Mouse (Mus musculus) hindbrain, embryonic 16.5 days (tissue): ENCODE results near the gene Olfr53. TPM values are rescaled to one million over a fixed set of nuclear protein-coding genes. Genes with fewer than 3 reads are reported as not detected.

Experiments used
- polyA plus RNA-seq: library from polyadenylated mRNA; unstranded; fragments of >200 nt; fragmentation: Nextera tagmentation; extraction: Ambion mirVana; gene quantifications from 2 replicates; pipeline ENCODE4 v1.2.1, GENCODE M21; 2015

The Olfr53 gene
- polyA plus RNA-seq, 1 experiment from 2014 or later, result not detected

Other genes starting within 250 kb of the Olfr53 start
- gene Olfr531, start 243.5 kb upstream of the Olfr53 start, polyA plus RNA-seq, result not detected in 2 replicates
- gene Olfr532, start 224.8 kb upstream of the Olfr53 start, polyA plus RNA-seq, result not detected in 2 replicates
- not detected in 2 replicates for gene Olfr533, start 183.1 kb upstream of the Olfr53 start, polyA plus RNA-seq
- gene Olfr535, start 162.2 kb upstream of the Olfr53 start, polyA plus RNA-seq, result not detected in 2 replicates
- gene Olfr536, start 139.1 kb upstream of the Olfr53 start, polyA plus RNA-seq, result not detected in 2 replicates
- not detected in 2 replicates for gene Olfr538, start 78.6 kb upstream of the Olfr53 start, polyA plus RNA-seq
- gene Olfr46, start 45.2 kb upstream of the Olfr53 start, polyA plus RNA-seq, result 0.05 TPM in 1 of 2 replicates, not detected in the other
- gene Olfr61, start 17.5 kb upstream of the Olfr53 start, polyA plus RNA-seq, result not detected in 2 replicates
- gene Olfr539, start 13.5 kb downstream of the Olfr53 start, polyA plus RNA-seq, result 0.05 TPM in 1 of 2 replicates, not detected in the other
- not detected in 2 replicates for gene Olfr45, start 35.5 kb downstream of the Olfr53 start, polyA plus RNA-seq
- not detected in 2 replicates for gene Olfr541, start 50.8 kb downstream of the Olfr53 start, polyA plus RNA-seq
- not detected in 2 replicates for gene Cyp2e1, start 117.3 kb downstream of the Olfr53 start, polyA plus RNA-seq
- gene Syce1, start 141.4 kb downstream of the Olfr53 start, polyA plus RNA-seq, result 0.60 and 0.89 TPM in 2 replicates
- 28.8 and 32.3 TPM in 2 replicates for gene Zfp941, start 175.7 kb downstream of the Olfr53 start, polyA plus RNA-seq
- gene Urah, start 188.6 kb downstream of the Olfr53 start, polyA plus RNA-seq, result not detected in 2 replicates
- not detected in 2 replicates for gene Scgb1c1, start 199.1 kb downstream of the Olfr53 start, polyA plus RNA-seq
- gene Odf3, start 201.4 kb downstream of the Olfr53 start, polyA plus RNA-seq, result 0.21 and 0.29 TPM in 2 replicates
- gene Gm45785, start 209.9 kb downstream of the Olfr53 start, polyA plus RNA-seq, result 0.19 TPM in 1 of 2 replicates, not detected in the other
- gene Ric8a, start 210.5 kb downstream of the Olfr53 start, polyA plus RNA-seq, result 110 and 112 TPM in 2 replicates
- gene Bet1l, start 211.1 kb downstream of the Olfr53 start, polyA plus RNA-seq, result 37.5 and 47.5 TPM in 2 replicates
- 259 and 260 TPM in 2 replicates for gene Psmd13, start 235.5 kb downstream of the Olfr53 start, polyA plus RNA-seq
- 60.8 and 70.6 TPM in 2 replicates for gene Sirt3, start 235.9 kb downstream of the Olfr53 start, polyA plus RNA-seq